Mouse (Mus musculus) embryonic stem cell, embryonic (primary cell): ENCODE measurements around the gene Hist2h3b.
"Not testable (repeated sequence)": the region's sequence is repeated elsewhere in the genome, so short reads cannot be mapped to it uniquely, and the experiment has no call there.

ENCODE experiments used
- CTCF ChIA-PET, 4 experiments: fragments of 300-600 bp in 2 of 4; fragments of 350-600 bp in 2 of 4; sonication (Branson Sonifier 250); formaldehyde crosslinking; loops; one replicate each; lab custom pipeline; 2022; ENCODE audit warnings: inconsistent platforms in 2 of 4; lab: Charles Lee
- POLR2A ChIA-PET, 4 experiments: fragments of 300-600 bp in 2 of 4; fragments of 350-600 bp in 2 of 4; sonication (Branson Sonifier 250); formaldehyde crosslinking; loops; one replicate each; lab custom pipeline; 2022; ENCODE audit warnings: antibody characterized with exemption in 4 of 4, inconsistent platforms in 1 of 4; lab: Charles Lee

Gene Hist2h3b

GRCm38 (mm10) chr3:96234914-96235313 is 33.5 kb upstream of the Hist2h3b start:
- POLR2A ChIA-PET = interaction anchor here in 3 of 4 experiments (0.9 to 12.2 kb wide), 18 partner anchors 9 to 74 kb away, joined by 3 to 457 read pairs (median 9); partner anchors contain the start of genes Hist2h2ac (in 3 of the 3), Hist2h2be (in 3 of the 3), Hist2h4 (in 3 of the 3) and Bola1 (in 2 of the 3)
- CTCF ChIA-PET = interaction anchor here in 1 of 4 experiments (0.6 to 1.1 kb wide), 2 partner anchors 43 kb away, joined by 3 to 4 read pairs; no protein-coding TSS in a partner anchor

GRCm38 (mm10) chr3:96235836-96236235 is 32.6 kb upstream of the Hist2h3b start:
- POLR2A ChIA-PET = interaction anchor here in 3 of 4 experiments (0.5 to 12.2 kb wide), 29 partner anchors 9 to 1008 kb away, joined by 3 to 457 read pairs (median 5); partner anchors contain the start of genes Bola1 (in 3 of the 3), Hist2h2ab (in 3 of the 3), Hist2h2ac (in 3 of the 3) and Hist2h2be (in 3 of the 3)
- CTCF ChIA-PET = interaction anchor here in 1 of 4 experiments (1.1 kb wide), 1 partner anchor 42 kb away, joined by 3 read pairs; no protein-coding TSS in a partner anchor

DNA sequence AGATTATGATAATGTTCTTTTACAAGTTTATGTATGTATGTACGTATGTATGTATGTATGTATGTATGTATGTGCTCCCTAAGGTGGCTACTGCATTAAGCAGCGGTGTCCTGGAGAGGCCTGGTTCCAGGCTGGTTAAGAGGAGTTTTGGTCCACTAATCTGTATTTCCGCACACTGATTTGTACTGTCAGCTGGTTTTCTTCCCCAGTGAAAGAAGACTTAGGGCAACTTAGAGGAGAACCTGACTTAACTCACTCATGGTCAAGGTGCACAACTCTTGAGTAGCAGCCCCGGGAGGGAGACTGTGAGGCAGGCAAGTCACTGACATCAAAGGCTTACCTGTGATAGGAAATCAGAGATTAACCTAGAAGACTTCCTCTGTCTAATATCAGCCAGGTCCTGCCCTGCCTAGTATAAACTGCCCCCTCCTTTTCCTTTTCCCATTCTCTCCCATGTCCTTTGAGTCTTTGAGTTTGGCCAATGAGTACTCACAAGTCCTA is 31.6 kb upstream of the Hist2h3b start:
- POLR2A ChIA-PET = interaction anchor here (0.6 to 12.2 kb wide), 60 partner anchors 8 to 367 kb away, joined by 3 to 457 read pairs (median 6); partner anchors contain the start of genes Bola1 (in 4 of the 4), Hist2h2ab (in 4 of the 4), Hist2h2ac (in 4 of the 4) and Hist2h2be (in 4 of the 4)
- CTCF ChIA-PET = interaction anchor here in 3 of 4 experiments (0.6 to 1.8 kb wide), 3 partner anchors 41 to 298 kb away, joined by 4 to 7 read pairs (median 4); no protein-coding TSS in a partner anchor

GRCm38 (mm10) chr3:96237335-96237903 is 31.0 kb upstream of the Hist2h3b start:
- POLR2A ChIA-PET = interaction anchor here (0.6 to 12.2 kb wide), 74 partner anchors 9 to 583 kb away, joined by 3 to 457 read pairs (median 5); partner anchors contain the start of genes Bola1 (in 4 of the 4), Hist2h2ab (in 4 of the 4), Hist2h2ac (in 4 of the 4) and Hist2h2be (in 4 of the 4)
- CTCF ChIA-PET = interaction anchor here in 2 of 4 experiments (1.2 to 1.8 kb wide), 3 partner anchors 40 to 171 kb away, joined by 3 to 7 read pairs (median 4); no protein-coding TSS in a partner anchor

- CTCF ChIA-PET = interaction anchor here in 3 of 4 experiments (0.5 to 1.8 kb wide), 4 partner anchors 9 to 172 kb away, joined by 3 to 7 read pairs (median 4); no protein-coding TSS in a partner anchor
- POLR2A ChIA-PET = interaction anchor here (0.6 to 12.2 kb wide), 80 partner anchors 9 to 584 kb away, joined by 3 to 457 read pairs (median 5); partner anchors contain the start of genes Bola1 (in 4 of the 4), Hist2h2ab (in 4 of the 4), Hist2h2ac (in 4 of the 4) and Hist2h2be (in 4 of the 4)
Measured at GRCm38 (mm10) chr3:96237904-96238511, 30.4 kb upstream of the Hist2h3b start.

DNA sequence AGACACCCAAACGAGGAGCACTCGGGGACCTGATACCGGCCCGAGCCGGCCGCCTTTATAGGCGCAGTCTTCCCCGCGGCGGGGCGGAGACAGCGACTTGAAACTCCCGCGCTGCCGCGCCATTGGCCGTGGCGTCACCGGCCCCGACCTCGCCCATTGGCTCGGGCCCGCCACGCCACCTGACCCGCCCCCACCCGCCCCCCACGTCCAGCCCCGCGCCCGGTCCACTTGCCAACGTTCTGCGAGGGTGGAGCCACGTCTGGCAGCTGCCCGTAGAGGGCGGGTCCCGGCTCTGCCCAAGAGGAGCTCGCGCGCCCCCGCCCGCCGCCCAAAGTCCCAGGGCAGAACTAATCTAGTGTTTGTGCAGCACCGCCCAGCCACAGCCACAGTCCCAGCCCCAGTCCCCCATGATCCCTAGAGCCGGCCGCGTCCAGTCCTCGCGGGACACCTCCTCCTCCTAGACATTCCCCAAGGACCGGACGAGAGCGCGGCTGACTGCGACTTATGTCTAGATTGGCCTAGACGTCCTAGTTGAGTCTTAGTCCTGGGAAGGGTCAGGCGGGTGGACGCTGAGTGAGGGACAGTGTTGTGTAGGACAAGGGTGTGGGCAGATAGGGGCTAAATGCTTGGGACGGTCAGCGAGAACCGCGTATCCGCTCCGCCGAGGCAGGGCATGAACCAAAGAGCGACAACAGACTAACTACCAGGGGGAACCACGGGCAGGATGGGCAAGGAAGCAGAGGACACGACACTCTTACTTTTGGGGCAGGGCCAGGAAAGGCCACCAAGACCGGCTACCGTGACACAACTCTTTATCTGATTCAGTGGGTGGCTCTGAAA is 29.3 kb upstream of the Hist2h3b start, which contains the start of gene Hist2h3c2:
Gene Hist2h3c2 (minus strand): TSS at position 174 of the 840 bp plus-strand sequence.
- ChIA-PET CTCF (interaction anchor here in 1 of 4 experiments (1.8 kb wide), 1 partner anchor 173 kb away, joined by 7 read pairs; no protein-coding TSS in a partner anchor), POLR2A (interaction anchor here (0.9 to 12.2 kb wide), 25 partner anchors 14 to 288 kb away, joined by 3 to 457 read pairs (median 16); partner anchors contain the start of genes Bola1 (in 4 of the 4), Hist2h2ab (in 4 of the 4), Hist2h2ac (in 4 of the 4) and Hist2h2be (in 4 of the 4))

GRCm38 (mm10) chr3:96239949-96240798 is 28.3 kb upstream of the Hist2h3b start, which contains the start of gene Hist2h2aa2:
Gene Hist2h2aa2 (minus strand): TSS chr3:96240276.
- POLR2A ChIA-PET = interaction anchor here (0.6 to 6.2 kb wide), 20 partner anchors 11 to 289 kb away, joined by 3 to 149 read pairs (median 6); partner anchors contain the start of genes Hist2h2bb (in 4 of the 4), Hist2h4 (in 4 of the 4), Bola1 (in 2 of the 4) and Hist2h2ab (in 2 of the 4)
- CTCF ChIA-PET = not testable (repeated sequence)

GRCm38 (mm10) chr3:96240799-96241197 is 27.7 kb upstream of the Hist2h3b start:
- CTCF ChIA-PET = no interaction called here
- POLR2A ChIA-PET = interaction anchor here (0.6 to 6.2 kb wide), 23 partner anchors 10 to 290 kb away, joined by 3 to 149 read pairs (median 7); partner anchors contain the start of genes Hist2h2bb (in 4 of the 4), Hist2h4 (in 4 of the 4), Bola1 (in 2 of the 4) and Hist2h2ab (in 2 of the 4)

DNA sequence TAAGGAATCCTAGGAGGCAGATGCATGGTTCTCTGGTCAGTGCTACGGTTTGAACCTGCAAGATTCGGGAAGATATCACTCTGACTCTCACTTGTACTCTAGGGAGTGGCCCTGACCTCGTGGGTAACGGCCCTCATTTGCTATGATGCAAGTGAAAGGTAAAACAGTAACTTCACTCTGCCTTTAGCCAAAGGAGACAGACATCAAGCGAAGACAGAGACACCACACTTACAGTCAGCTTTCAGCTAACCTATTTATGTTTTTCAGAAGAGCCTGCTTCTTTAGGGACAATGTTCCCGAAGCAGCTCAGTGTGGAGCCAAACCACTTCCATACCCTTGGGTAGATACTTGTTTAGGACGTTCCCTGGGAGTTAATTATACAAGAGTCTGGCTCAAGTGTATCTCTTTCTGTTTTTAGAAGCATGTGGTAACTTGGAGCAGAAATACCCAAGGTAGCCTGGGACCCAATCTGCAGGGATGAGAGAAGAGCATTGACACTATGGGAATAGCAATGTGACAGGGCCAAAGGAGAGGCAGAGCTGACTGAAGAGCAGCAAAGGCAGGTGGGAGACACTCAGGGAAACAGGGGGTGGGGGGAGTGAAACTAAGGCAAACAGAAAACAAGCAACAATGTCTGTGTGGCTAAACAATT is 24.4 kb upstream of the Hist2h3b start:
- ChIA-PET CTCF (no interaction called here), POLR2A (interaction anchor here in 3 of 4 experiments (0.6 to 6.2 kb wide), 48 partner anchors 10 to 432 kb away, joined by 3 to 149 read pairs (median 4); partner anchors contain the start of genes Bola1 (in 3 of the 3), Hist2h2ab (in 3 of the 3), Hist2h2ac (in 3 of the 3) and Hist2h2bb (in 3 of the 3))

- POLR2A ChIA-PET = interaction anchor here in 3 of 4 experiments (0.6 to 6.2 kb wide), 34 partner anchors 9 to 371 kb away, joined by 3 to 149 read pairs (median 3); partner anchors contain the start of genes Bola1 (in 3 of the 3), Hist2h2ab (in 3 of the 3), Hist2h2ac (in 3 of the 3) and Hist2h2bb (in 3 of the 3)
- CTCF ChIA-PET = not testable (repeated sequence)
Measured at GRCm38 (mm10) chr3:96245003-96245886, 23.2 kb upstream of the Hist2h3b start, which contains the start of gene Hist2h2aa1. Gene Hist2h2aa1 (plus strand): TSS chr3:96245497.

- POLR2A ChIA-PET, CTCF ChIA-PET: not testable (repeated sequence)
Measured at GRCm38 (mm10) chr3:96246018-96246417, 22.4 kb upstream of the Hist2h3b start.

DNA sequence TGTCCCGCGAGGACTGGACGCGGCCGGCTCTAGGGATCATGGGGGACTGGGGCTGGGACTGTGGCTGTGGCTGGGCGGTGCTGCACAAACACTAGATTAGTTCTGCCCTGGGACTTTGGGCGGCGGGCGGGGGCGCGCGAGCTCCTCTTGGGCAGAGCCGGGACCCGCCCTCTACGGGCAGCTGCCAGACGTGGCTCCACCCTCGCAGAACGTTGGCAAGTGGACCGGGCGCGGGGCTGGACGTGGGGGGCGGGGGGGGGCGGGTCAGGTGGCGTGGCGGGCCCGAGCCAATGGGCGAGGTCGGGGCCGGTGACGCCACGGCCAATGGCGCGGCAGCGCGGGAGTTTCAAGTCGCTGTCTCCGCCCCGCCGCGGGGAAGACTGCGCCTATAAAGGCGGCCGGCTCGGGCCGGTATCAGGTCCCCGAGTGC is 22.0 kb upstream of the Hist2h3b start, which contains the start of gene Hist2h3c1:
Gene Hist2h3c1 (plus strand): TSS at position 259 of the 430 bp plus-strand sequence.
- ChIA-PET CTCF (interaction anchor here in 1 of 4 experiments (0.7 kb wide), 1 partner anchor 16 kb away, joined by 5 read pairs; no protein-coding TSS in a partner anchor), POLR2A (interaction anchor here in 3 of 4 experiments (0.6 to 1.4 kb wide), 9 partner anchors 9 to 31 kb away, joined by 3 to 42 read pairs (median 7); partner anchors contain the start of genes Hist2h2bb (in 2 of the 3), Bola1 (in 1 of the 3), Hist2h2ab (in 1 of the 3) and Hist2h2ac (in 1 of the 3))

GRCm38 (mm10) chr3:96247356-96248140 is 20.9 kb upstream of the Hist2h3b start:
- CTCF ChIA-PET = interaction anchor here in 3 of 4 experiments (0.7 to 1.3 kb wide), 3 partner anchors 15 to 30 kb away, joined by 3 to 5 read pairs (median 3); partner anchors contain the start of gene Hist2h4 (in 1 of the 3)
- POLR2A ChIA-PET = interaction anchor here (0.6 to 1.4 kb wide), 26 partner anchors 8 to 166 kb away, joined by 3 to 42 read pairs (median 4); partner anchors contain the start of genes Hist2h2bb (in 4 of the 4), Hist2h2ac (in 3 of the 4), Hist2h3b (in 3 of the 4) and Bola1 (in 2 of the 4)
